Mouse (Mus musculus) C2C12 (cell line): ENCODE results near the gene Iqgap1. TPM values are rescaled to one million over a fixed set of nuclear protein-coding genes. Genes with fewer than 3 reads are reported as not detected.
"Not testable (repeated sequence)": the region's sequence is repeated elsewhere in the genome, so short reads cannot be mapped to it uniquely, and the experiment has no call there.

ENCODE experiments used
- H3K27me3 ChIP-seq: one replicate; pipeline ENCODE4 v1.6.1; 2011; ENCODE audit not compliant: control insufficient read depth, insufficient read depth, insufficient read length
- H3K36me3 ChIP-seq: one replicate; pipeline ENCODE4 v1.6.1; 2011; ENCODE audit not compliant: control insufficient read depth, insufficient read depth
- H3K4me3 ChIP-seq: one replicate; pipeline ENCODE4 v1.5.1; 2011; ENCODE audit warnings: mild to moderate bottlenecking, control low read depth; ENCODE audit not compliant: poor library complexity, insufficient read depth, severe bottlenecking
- H3K79me2 ChIP-seq: one replicate; pipeline ENCODE4 v1.6.1; 2011; ENCODE audit not compliant: control insufficient read depth, insufficient read depth
- H3K79me3 ChIP-seq: one replicate; pipeline ENCODE4 v1.6.1; 2011; ENCODE audit warnings: low read depth, control low read depth
- H3ac ChIP-seq: one replicate; pipeline ENCODE3; 2011; ENCODE audit warnings: low read depth; ENCODE audit not compliant: control insufficient read depth, insufficient read length
- CEBPB ChIP-seq: IDR thresholded peaks from one replicate; pipeline ENCODE4 v1.6.1; 2011; ENCODE audit warnings: low read depth, mild to moderate bottlenecking, control low read depth, moderate library complexity
- CTCF ChIP-seq: IDR thresholded peaks from one replicate; pipeline ENCODE4 v1.5.1; 2011; ENCODE audit not compliant: control insufficient read depth, insufficient read depth, insufficient read length
- FOSL1 ChIP-seq: IDR thresholded peaks from one replicate; pipeline ENCODE4 v1.8.0; 2011; ENCODE audit warnings: mild to moderate bottlenecking, low read length; ENCODE audit not compliant: poor library complexity, insufficient read depth, severe bottlenecking
- MAX ChIP-seq: IDR thresholded peaks from one replicate; pipeline ENCODE4 v1.6.1; 2011; ENCODE audit warnings: mild to moderate bottlenecking, control low read depth
- MYOD1 ChIP-seq: IDR thresholded peaks from one replicate; pipeline ENCODE4 v1.6.1; 2011; ENCODE audit warnings: low read depth; ENCODE audit not compliant: control insufficient read depth, insufficient read length
- MYOG ChIP-seq: IDR thresholded peaks from one replicate; pipeline ENCODE4 v1.6.1; 2011; ENCODE audit not compliant: control insufficient read depth, insufficient read length; ENCODE audit errors: extremely low read depth
- USF1 ChIP-seq: IDR thresholded peaks from one replicate; pipeline ENCODE4 v1.6.1; 2011; ENCODE audit warnings: low read depth, mild to moderate bottlenecking, control low read depth, moderate library complexity
- polyA plus RNA-seq: library from polyadenylated mRNA; unstranded; fragments of >200 nt; fragmentation: generic; extraction: Trizol; gene quantifications from one replicate; pipeline ENCODE4 v1.2.1, GENCODE M21; 2012; ENCODE audit warnings: missing spikeins

Iqgap1 gene
- polyA plus RNA-seq, 1 experiment: 82.7 TPM

DNA sequence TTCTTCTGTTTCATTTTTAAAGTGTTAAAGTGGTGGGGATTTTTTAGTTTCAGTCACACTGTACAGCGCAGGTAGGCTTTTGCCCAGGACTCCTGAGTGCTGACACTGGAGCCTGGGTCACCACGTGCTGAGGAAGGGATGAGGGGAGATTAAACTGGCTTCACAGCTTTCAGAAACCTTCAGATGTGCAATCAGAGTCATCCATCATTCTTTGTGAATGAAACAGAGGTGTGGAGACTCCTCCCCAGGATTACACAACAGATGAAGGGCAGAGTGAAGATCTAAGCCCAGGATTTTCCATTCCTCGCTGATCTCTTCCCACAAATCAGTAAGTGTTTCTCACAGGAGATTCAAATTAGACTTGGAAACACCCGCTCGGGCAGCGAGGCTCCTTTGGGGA is 76.2 kb downstream of the Iqgap1 start:
- no peaks in the 10 kb centered on the region for H3K27me3 ChIP-seq
- TF ChIP-seq USF1 (no peak), FOSL1 (no peak), MAX (no peak), MYOG (no peak), MYOD1 (no peak), CTCF (no peak), CEBPB (no peak)
- peaks cover 59% of the 10 kb centered on the region for H3K36me3 ChIP-seq
- H3ac ChIP-seq: no peak overlapping the region
- no peak overlapping the region for H3K4me3 ChIP-seq
- H3K79me3 ChIP-seq: peaks cover 1% of the 10 kb centered on the region
- no peaks in the 10 kb centered on the region for H3K79me2 ChIP-seq

DNA sequence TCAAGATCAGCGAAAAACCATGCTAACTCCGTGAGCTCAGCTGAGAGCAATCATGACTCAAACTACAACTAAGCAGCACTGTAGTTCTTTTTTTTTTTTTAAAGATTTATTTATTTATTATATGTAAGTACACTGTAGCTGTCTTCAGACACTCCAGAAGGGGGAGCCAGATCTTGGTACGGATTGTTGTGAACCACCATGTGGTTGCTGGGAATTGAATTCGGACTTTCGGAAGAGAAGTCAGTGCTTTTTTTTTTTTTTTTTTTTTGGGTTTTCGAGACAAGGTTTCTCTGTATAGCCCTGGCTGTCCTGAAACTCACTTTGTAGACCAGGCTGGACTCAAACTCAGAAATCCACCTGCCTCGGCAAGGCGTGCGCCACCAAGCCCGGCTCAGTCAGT is 76.7 kb downstream of the Iqgap1 start:
- not testable (repeated sequence) for H3ac ChIP-seq, H3K79me2 ChIP-seq, H3K4me3 ChIP-seq, H3K27me3 ChIP-seq, H3K79me3 ChIP-seq
- H3K36me3 ChIP-seq: peaks cover 64% of the 10 kb centered on the region

DNA sequence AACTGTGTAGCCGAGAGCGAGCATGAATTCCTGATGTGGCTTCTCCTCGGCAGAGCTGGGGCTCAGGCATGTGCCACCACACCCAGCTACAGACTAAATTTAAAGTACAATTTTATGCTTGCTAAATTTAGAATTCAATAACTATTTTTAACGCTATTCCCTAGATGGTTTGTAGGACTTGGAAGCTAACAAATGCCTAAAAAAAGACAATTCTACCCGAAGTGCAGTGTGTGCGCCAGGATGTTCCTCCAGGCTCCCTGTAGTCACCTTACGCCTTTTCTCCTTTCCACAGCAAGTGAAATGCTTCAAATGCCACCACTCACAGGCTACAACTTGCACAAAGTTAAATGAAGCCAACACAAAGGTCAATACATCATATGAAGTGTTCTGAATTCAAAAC is 78.4 kb downstream of the Iqgap1 start:
- H3K27me3 ChIP-seq: no peaks in the 10 kb centered on the region
- no peak overlapping the region for H3K4me3 ChIP-seq
- TF ChIP-seq CTCF: no peak
- TF ChIP-seq MYOG: no peak
- no peaks in the 10 kb centered on the region for H3K79me2 ChIP-seq
- H3ac ChIP-seq: no peak overlapping the region
- H3K36me3 ChIP-seq: peaks cover 67% of the 10 kb centered on the region
- peaks cover 1% of the 10 kb centered on the region for H3K79me3 ChIP-seq

DNA sequence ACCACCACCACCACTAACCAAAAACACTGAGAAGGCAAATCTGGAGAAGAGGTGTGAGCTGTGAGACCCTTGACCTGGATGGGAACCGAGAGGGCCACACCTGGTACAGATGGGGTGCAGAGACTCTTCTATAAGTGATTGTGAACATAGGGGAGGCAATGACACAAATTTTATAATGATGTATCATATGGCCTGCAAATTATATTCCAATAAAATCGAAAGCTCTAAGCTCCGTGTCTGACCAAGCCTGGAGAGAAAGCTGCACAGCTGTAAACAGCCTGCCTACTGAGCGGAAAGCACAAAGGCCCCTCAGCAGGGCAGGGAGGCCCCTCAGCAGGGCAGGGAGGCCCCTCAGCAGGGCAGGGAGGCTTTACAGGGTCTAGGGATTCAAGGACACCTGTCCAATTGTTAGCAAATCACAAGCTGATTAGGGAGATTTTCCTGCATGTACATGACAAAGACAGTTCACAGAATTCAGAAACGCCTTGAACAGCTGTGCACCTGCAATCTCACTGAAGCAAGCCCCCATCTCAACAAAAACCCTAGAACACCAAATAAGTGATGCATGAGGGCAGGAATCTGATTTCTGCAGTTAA is 79.5 kb downstream of the Iqgap1 start:
- H3K79me2 ChIP-seq: no peaks in the 10 kb centered on the region

DNA sequence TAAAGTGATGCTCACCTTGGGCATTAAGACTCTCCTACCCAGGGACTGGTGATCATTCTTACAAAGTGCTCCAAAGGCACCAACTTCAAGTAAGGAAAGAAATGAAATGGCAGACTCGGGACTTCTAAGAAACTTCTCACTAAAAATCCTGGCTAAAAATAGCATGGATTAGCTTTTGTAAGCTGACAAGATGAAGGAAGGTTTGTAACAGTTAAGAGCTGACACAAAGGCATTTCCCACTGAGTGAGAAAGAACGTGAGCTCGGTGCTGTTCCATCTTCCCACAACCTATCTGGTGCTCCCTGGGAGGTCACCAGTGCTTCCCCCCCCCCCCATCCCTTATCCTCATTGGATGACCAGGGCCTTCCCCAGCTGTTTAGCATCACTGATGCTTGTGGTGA is 80.0 kb downstream of the Iqgap1 start:
- Histone ChIP-seq H3ac (no peak overlapping the region), H3K79me2 (no peaks in the 10 kb centered on the region), H3K79me3 (peaks cover 1% of the 10 kb centered on the region), H3K36me3 (peaks cover 69% of the 10 kb centered on the region), H3K4me3 (no peak overlapping the region), H3K27me3 (no peaks in the 10 kb centered on the region)
- TF ChIP-seq MYOG: no peak

More for the DNA sequence above, 79.5 kb downstream of the Iqgap1 start:
- TF ChIP-seq CTCF (no peak), CEBPB (no peak), MYOD1 (no peak), USF1 (no peak), MYOG (no peak), FOSL1 (no peak), MAX (no peak)
- Histone ChIP-seq H3ac (no peak overlapping the region), H3K79me3 (peaks cover 1% of the 10 kb centered on the region), H3K36me3 (peaks cover 67% of the 10 kb centered on the region), H3K4me3 (no peak overlapping the region), H3K27me3 (no peaks in the 10 kb centered on the region)

DNA sequence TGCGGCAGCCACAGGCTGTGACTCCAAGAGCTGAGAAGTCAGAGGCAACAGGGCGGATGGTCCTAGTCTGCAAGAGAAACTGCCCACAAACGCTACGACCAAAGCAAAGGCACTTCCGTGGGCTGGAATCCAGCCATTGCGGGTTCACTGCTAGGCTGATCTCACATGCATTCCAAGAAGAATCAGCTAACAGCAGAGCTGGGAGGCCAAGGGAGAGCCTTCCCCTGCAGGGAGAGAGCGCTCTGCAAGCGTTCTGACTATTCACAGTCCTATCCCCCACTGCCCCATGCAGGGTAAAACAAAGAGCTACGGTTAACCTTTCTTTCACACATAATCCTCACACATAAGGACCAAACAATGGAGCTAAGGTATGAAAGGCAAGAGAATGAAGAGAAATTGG is 80.5 kb downstream of the Iqgap1 start:
- TF ChIP-seq USF1 (no peak), CEBPB (no peak), MYOG (no peak), MAX (no peak), MYOD1 (no peak), FOSL1 (no peak), CTCF (no peak)
- H3K79me3 ChIP-seq: peaks cover 1% of the 10 kb centered on the region
- H3K27me3 ChIP-seq: no peaks in the 10 kb centered on the region
- peaks cover 68% of the 10 kb centered on the region for H3K36me3 ChIP-seq
- H3K79me2 ChIP-seq: no peaks in the 10 kb centered on the region
- no peak overlapping the region for H3K4me3 ChIP-seq
- no peak overlapping the region for H3ac ChIP-seq
